Mouse (Mus musculus): ENCODE measurements at regions not wholly inside any gene's neighbourhood (a gene's known extent, or its start where the extent isn't known, plus 50 kb on each side); places are given as distances from the start of the nearest gene placed in this dataset.

GRCm38 (mm10) chr2:92739576-92739975, 140.1 kb downstream of the Chst1 start:
- Histone ChIP-seq H3K4me1 (replicated peaks) (peaks cover 22% of the 10 kb centered on the region), H3K4me3 (replicated peaks) (no peak overlapping the region), H3K4me2 (replicated peaks) (no peak overlapping the region), H3K27ac (no peak overlapping the region), H3K9me3 (no peaks in the 10 kb centered on the region), H3K36me3 (no peaks in the 10 kb centered on the region), H3K9ac (replicated peaks) (no peak overlapping the region), H3K27me3 (no peaks in the 10 kb centered on the region)
- WGBS = 84% methylated on average over 4 of the region's 4 CpGs
- ATAC-seq = no peak

GRCm38 (mm10) chr2:92740776-92741295, 141.3 kb downstream of the Chst1 start:
- Histone ChIP-seq H3K36me3 (no peaks in the 10 kb centered on the region), H3K4me1 (replicated peaks) (peaks cover 22% of the 10 kb centered on the region), H3K9me3 (no peaks in the 10 kb centered on the region), H3K9ac (replicated peaks) (no peak overlapping the region), H3K4me3 (replicated peaks) (no peak overlapping the region), H3K27me3 (no peaks in the 10 kb centered on the region), H3K27ac (no peak overlapping the region), H3K4me2 (replicated peaks) (no peak overlapping the region)
- no peak for ATAC-seq
- 67% methylated on average over 4 of the region's 4 CpGs for WGBS

GRCm38 (mm10) chr2:92742025-92742424, 142.5 kb downstream of the Chst1 start:
- Histone ChIP-seq H3K27me3 (no peaks in the 10 kb centered on the region), H3K9me3 (no peaks in the 10 kb centered on the region), H3K36me3 (no peaks in the 10 kb centered on the region), H3K27ac (no peak overlapping the region), H3K9ac (replicated peaks) (no peak overlapping the region), H3K4me3 (replicated peaks) (no peak overlapping the region), H3K4me1 (replicated peaks) (peaks cover 22% of the 10 kb centered on the region), H3K4me2 (replicated peaks) (no peak overlapping the region)
- WGBS = 77% methylated on average over 5 of the region's 5 CpGs
- ATAC-seq = no peak

- H3K27me3 ChIP-seq = no peaks in the 10 kb centered on the region
- H3K4me2 ChIP-seq (replicated peaks) = no peak overlapping the region
- no peaks in the 10 kb centered on the region for H3K9me3 ChIP-seq
- no peak overlapping the region for H3K4me3 ChIP-seq (replicated peaks)
- H3K9ac ChIP-seq (replicated peaks) = no peak overlapping the region
- H3K4me1 ChIP-seq (replicated peaks) = peaks cover 16% of the 10 kb centered on the region
- H3K27ac ChIP-seq = no peak overlapping the region
- no peaks in the 10 kb centered on the region for H3K36me3 ChIP-seq
- peak; percentile 28; the same call in 1 of the 2 replicates for ATAC-seq
Measured at GRCm38 (mm10) chr2:92742671-92743070, 143.2 kb downstream of the Chst1 start.

- Histone ChIP-seq H3K27me3 (no peaks in the 10 kb centered on the region), H3K4me3 (replicated peaks) (no peak overlapping the region), H3K4me2 (replicated peaks) (no peak overlapping the region), H3K9ac (replicated peaks) (no peak overlapping the region), H3K27ac (no peak overlapping the region), H3K9me3 (no peaks in the 10 kb centered on the region), H3K36me3 (no peaks in the 10 kb centered on the region), H3K4me1 (replicated peaks) (peaks cover 12% of the 10 kb centered on the region)
- ATAC-seq = peak; percentile 67
- WGBS = 31% methylated on average over 5 of the region's 5 CpGs
Measured at GRCm38 (mm10) chr2:92743152-92743551, 143.6 kb downstream of the Chst1 start.

- Histone ChIP-seq H3K4me3 (replicated peaks) (no peak overlapping the region), H3K36me3 (no peaks in the 10 kb centered on the region), H3K4me2 (replicated peaks) (no peak overlapping the region), H3K4me1 (replicated peaks) (peaks cover 11% of the 10 kb centered on the region), H3K9ac (replicated peaks) (no peak overlapping the region), H3K27me3 (no peaks in the 10 kb centered on the region), H3K9me3 (no peaks in the 10 kb centered on the region), H3K27ac (no peak overlapping the region)
- no peak for ATAC-seq
- WGBS = 31% methylated on average over 5 of the region's 5 CpGs
Measured at GRCm38 (mm10) chr2:92743911-92744310, 144.4 kb downstream of the Chst1 start.

- Histone ChIP-seq H3K4me1 (replicated peaks) (peaks cover 11% of the 10 kb centered on the region), H3K4me2 (replicated peaks) (no peak overlapping the region), H3K9me3 (no peaks in the 10 kb centered on the region), H3K27ac (no peak overlapping the region), H3K9ac (replicated peaks) (no peak overlapping the region), H3K36me3 (no peaks in the 10 kb centered on the region), H3K4me3 (replicated peaks) (no peak overlapping the region), H3K27me3 (no peaks in the 10 kb centered on the region)
- WGBS = 90% methylated on average over 2 of the region's 2 CpGs
- no peak for ATAC-seq
Measured at GRCm38 (mm10) chr2:92747406-92747805, 147.9 kb downstream of the Chst1 start.

GRCm38 (mm10) chr2:92750116-92750515, 150.6 kb downstream of the Chst1 start:
- H3K4me3 ChIP-seq (replicated peaks) = no peak overlapping the region
- 45% methylated on average over 4 of the region's 4 CpGs for WGBS

GRCm38 (mm10) chr2:92750672-92751071, 151.2 kb downstream of the Chst1 start:
- H3K9me3 ChIP-seq = no peaks in the 10 kb centered on the region
- no peak for ATAC-seq
- no peak overlapping the region for H3K4me2 ChIP-seq (replicated peaks)
- WGBS = 62% methylated on average over 4 of the region's 4 CpGs
- H3K9ac ChIP-seq (replicated peaks) = no peak overlapping the region
- no peaks in the 10 kb centered on the region for H3K27me3 ChIP-seq
- no peaks in the 10 kb centered on the region for H3K4me1 ChIP-seq (replicated peaks)
- no peaks in the 10 kb centered on the region for H3K36me3 ChIP-seq
- H3K4me3 ChIP-seq (replicated peaks) = no peak overlapping the region
- H3K27ac ChIP-seq = no peak overlapping the region

More at GRCm38 (mm10) chr2:92750116-92750515, 150.6 kb downstream of the Chst1 start:
- Histone ChIP-seq H3K36me3 (no peaks in the 10 kb centered on the region), H3K27me3 (no peaks in the 10 kb centered on the region), H3K4me1 (replicated peaks) (no peaks in the 10 kb centered on the region), H3K4me2 (replicated peaks) (no peak overlapping the region), H3K9ac (replicated peaks) (no peak overlapping the region), H3K27ac (no peak overlapping the region), H3K9me3 (no peaks in the 10 kb centered on the region)
- no peak for ATAC-seq

- Histone ChIP-seq H3K9me3 (no peaks in the 10 kb centered on the region), H3K4me3 (replicated peaks) (no peak overlapping the region), H3K4me2 (replicated peaks) (no peak overlapping the region), H3K36me3 (no peaks in the 10 kb centered on the region), H3K4me1 (replicated peaks) (no peaks in the 10 kb centered on the region), H3K9ac (replicated peaks) (no peak overlapping the region), H3K27me3 (no peaks in the 10 kb centered on the region), H3K27ac (no peak overlapping the region)
- WGBS = 65% methylated on average over 8 of the region's 8 CpGs
- no peak for ATAC-seq
Measured at GRCm38 (mm10) chr2:92751256-92751655, 151.7 kb downstream of the Chst1 start.

- H3K36me3 ChIP-seq = no peaks in the 10 kb centered on the region
- H3K4me1 ChIP-seq (replicated peaks) = no peaks in the 10 kb centered on the region
- no peak for ATAC-seq
- WGBS = 83% methylated on average over 3 of the region's 3 CpGs
- H3K27me3 ChIP-seq = no peaks in the 10 kb centered on the region
- H3K4me2 ChIP-seq (replicated peaks) = no peak overlapping the region
- H3K9me3 ChIP-seq = no peaks in the 10 kb centered on the region
- no peak overlapping the region for H3K9ac ChIP-seq (replicated peaks)
- H3K4me3 ChIP-seq (replicated peaks) = no peak overlapping the region
- no peak overlapping the region for H3K27ac ChIP-seq
Measured at GRCm38 (mm10) chr2:92752156-92752555, 152.6 kb downstream of the Chst1 start.

GRCm38 (mm10) chr2:92752794-92753193, 153.3 kb downstream of the Chst1 start:
- no peak for ATAC-seq
- Histone ChIP-seq H3K4me2 (replicated peaks) (no peak overlapping the region), H3K9me3 (no peaks in the 10 kb centered on the region), H3K4me3 (replicated peaks) (no peak overlapping the region), H3K4me1 (replicated peaks) (no peaks in the 10 kb centered on the region), H3K9ac (replicated peaks) (no peak overlapping the region), H3K27ac (no peak overlapping the region), H3K27me3 (no peaks in the 10 kb centered on the region), H3K36me3 (no peaks in the 10 kb centered on the region)
- 89% methylated on average over 8 of the region's 8 CpGs for WGBS

GRCm38 (mm10) chr2:92754505-92755280, 155.2 kb downstream of the Chst1 start:
- Histone ChIP-seq H3K9me3 (no peaks in the 10 kb centered on the region), H3K27me3 (no peaks in the 10 kb centered on the region), H3K36me3 (no peaks in the 10 kb centered on the region), H3K9ac (replicated peaks) (no peak overlapping the region), H3K4me1 (replicated peaks) (no peaks in the 10 kb centered on the region), H3K4me2 (replicated peaks) (no peak overlapping the region), H3K27ac (no peak overlapping the region), H3K4me3 (replicated peaks) (no peak overlapping the region)
- ATAC-seq = no peak
- 63% methylated on average over 9 of the region's 10 CpGs for WGBS

Data from midbrain, embryonic 13.5 days (tissue).